10 mouse cellular contexts compared by ENCODE assay signal in genomic region chr8:123444131-123444530, GRCm38 (mm10). TPM values are rescaled to one million over a fixed set of nuclear protein-coding genes. Genes with fewer than 3 reads are reported as not detected.
DNase-seq lines count a peak whose midpoint lies in the region; ATAC-seq and TF ChIP-seq lines count a peak whose summit lies in the region.
"Had no signal": no experiment of that assay in that cellular context is flagged by ENCODE, and none has a peak within 500 bp of the region (broad histone marks: within the 10 kb centered on the region; RNA-seq: fewer than 3 reads in every experiment).

No protein-coding gene starts in this region.

- no peaks in the 10 kb centered on the region for H3K9me3 ChIP-seq in hindbrain, embryonic 10.5 days
- no peaks in the 10 kb centered on the region for H3K9me3 ChIP-seq in hindbrain, embryonic 11.5 days (ENCODE audit: control insufficient read depth, low read length)
- 0 out of 2 replicates have a peak, but pooled peaks cover 2% of the 10 kb centered on the region for H3K9me3 ChIP-seq in G1E (replicated peaks)
- no peaks in the 10 kb centered on the region for H3K9me3 ChIP-seq in hindbrain, embryonic 13.5 days
- H3K9me3 ChIP-seq in midbrain, embryonic 12.5 days = no peaks in the 10 kb centered on the region

- H3K9ac ChIP-seq in hindbrain, embryonic 11.5 days (ENCODE audit: low read depth, low read length) = no peak overlapping the region
- H3K9ac ChIP-seq in hindbrain, embryonic 13.5 days = peak overlapping the region; percentile 91; the same call in 1 of the 2 replicates
- no peak overlapping the region for H3K9ac ChIP-seq in midbrain, embryonic 12.5 days (replicated peaks)

- no peak overlapping the region for H3K27ac ChIP-seq in hindbrain, embryonic 10.5 days
- no peak overlapping the region for H3K27ac ChIP-seq in hindbrain, embryonic 11.5 days (ENCODE audit: low read depth, low read length)
- no peak overlapping the region for H3K27ac ChIP-seq in hindbrain, embryonic 13.5 days
- H3K27ac ChIP-seq in midbrain, embryonic 12.5 days (replicated peaks) = no peak overlapping the region

- peaks cover 13% of the 10 kb centered on the region for H3K36me3 ChIP-seq in hindbrain, embryonic 10.5 days
- H3K36me3 ChIP-seq in hindbrain, embryonic 11.5 days (ENCODE audit: control insufficient read depth, insufficient read depth, low read length) = no peaks in the 10 kb centered on the region
- H3K36me3 ChIP-seq in G1E (replicated peaks) = peaks cover 34% of the 10 kb centered on the region
- peaks cover 21% of the 10 kb centered on the region for H3K36me3 ChIP-seq in hindbrain, embryonic 13.5 days
- H3K36me3 ChIP-seq in midbrain, embryonic 12.5 days = peaks cover 8% of the 10 kb centered on the region

- no peak for ATAC-seq in hindbrain, embryonic 11.5 days (ENCODE audit: low FRiP score)
- ATAC-seq in G1E (ENCODE audit: extremely low read depth, insufficient number of reproducible peaks, low FRiP score, poor library complexity, severe bottlenecking) = no peak
- no peak for ATAC-seq in hindbrain, embryonic 13.5 days (ENCODE audit: low FRiP score)
- ATAC-seq in midbrain, embryonic 12.5 days (ENCODE audit: low FRiP score, low read depth) = no peak
- ATAC-seq in CD4-positive, CD25-positive, alpha-beta regulatory T cell, adult 4 months = no peak

- 88% methylated on average over 6 of the region's 6 CpGs for WGBS in hindbrain, embryonic 10.5 days
- 90% methylated on average over 6 of the region's 6 CpGs for WGBS in hindbrain, embryonic 11.5 days
- 88% methylated on average over 6 of the region's 6 CpGs for WGBS in hindbrain, embryonic 13.5 days
- 96% methylated on average over 6 of the region's 6 CpGs for WGBS in midbrain, embryonic 12.5 days

- no peaks in the 10 kb centered on the region for H3K27me3 ChIP-seq in hindbrain, embryonic 10.5 days (ENCODE audit: insufficient read depth, poor library complexity, severe bottlenecking)
- no peaks in the 10 kb centered on the region for H3K27me3 ChIP-seq in hindbrain, embryonic 11.5 days (ENCODE audit: control insufficient read depth, insufficient read depth, low read length)
- no peaks in the 10 kb centered on the region for H3K27me3 ChIP-seq in G1E (ENCODE audit: insufficient read depth, low read length)
- H3K27me3 ChIP-seq in hindbrain, embryonic 13.5 days = no peaks in the 10 kb centered on the region
- H3K27me3 ChIP-seq in midbrain, embryonic 12.5 days = no peaks in the 10 kb centered on the region

- H3K4me2 ChIP-seq in hindbrain, embryonic 11.5 days (replicated peaks; ENCODE audit: low read depth, low read length) = no peak overlapping the region
- H3K4me2 ChIP-seq in hindbrain, embryonic 13.5 days = peak overlapping the region; percentile 72
- peak overlapping the region; percentile 70; the same call in 1 of the 2 replicates for H3K4me2 ChIP-seq in midbrain, embryonic 12.5 days (replicated peaks)

- TF ChIP-seq CTCF in G1E (IDR thresholded peaks at IDR 0.05; ENCODE audit: low read depth, low read length) = no peak

- no peak for DNase-seq in hindbrain, embryonic 10.5 days (ENCODE audit: low spot score)
- DNase-seq in hindbrain, embryonic 11.5 days (ENCODE audit: low spot score) = no peak
- no peak for DNase-seq in G1E (ENCODE audit: low spot score)
- no peak for DNase-seq in adrenal gland, postnatal 4 days (ENCODE audit: low spot score in 2 of 2)
- DNase-seq in frontal cortex, postnatal 14 days (ENCODE audit: low spot score in 2 of 2) = no peak
- DNase-seq: heart, adult 2 months had no signal

- H3K4me1 ChIP-seq in hindbrain, embryonic 10.5 days (replicated peaks) = peaks cover 20% of the 10 kb centered on the region
- no peaks in the 10 kb centered on the region; the same call in 1 of the 2 replicates for H3K4me1 ChIP-seq in hindbrain, embryonic 11.5 days (replicated peaks; ENCODE audit: control insufficient read depth, insufficient read depth, low read length)
- peaks cover 51% of the 10 kb centered on the region for H3K4me1 ChIP-seq in G1E (ENCODE audit: insufficient read depth, low read depth, low read length)
- peaks cover 22% of the 10 kb centered on the region for H3K4me1 ChIP-seq in hindbrain, embryonic 13.5 days (replicated peaks)
- H3K4me1 ChIP-seq in midbrain, embryonic 12.5 days = peaks cover 11% of the 10 kb centered on the region

- H3K4me3 ChIP-seq in hindbrain, embryonic 10.5 days = peak overlapping the region; percentile 76; the same call in 1 of the 2 replicates
- no peak overlapping the region for H3K4me3 ChIP-seq in hindbrain, embryonic 11.5 days (ENCODE audit: low read depth, low read length)
- H3K4me3 ChIP-seq in G1E (ENCODE audit: low read depth, low read length) = peak overlapping the region; percentile 81; the same call in 1 of the 2 replicates
- H3K4me3 ChIP-seq in hindbrain, embryonic 13.5 days = peak overlapping the region; percentile 66
- no peak overlapping the region for H3K4me3 ChIP-seq in midbrain, embryonic 12.5 days

RNA-seq across cellular contexts. Expression of gene Def8, which starts 20.8 kb away (rescaled TPM):
- 40.9 and 42.3 TPM in 2 replicates for polyA plus RNA-seq in hindbrain, embryonic 10.5 days (2016; fragmentation: Nextera tagmentation; extraction: Ambion mirVana)
- 32.5 and 32.7 TPM in 2 replicates for polyA plus RNA-seq in hindbrain, embryonic 11.5 days (2014; fragmentation: Nextera tagmentation; extraction: Ambion mirVana)
- total RNA-seq in G1E (2014; fragmentation: Nextera tagmentation) = 14.4 and 18.6 TPM in 2 replicates
- 12.6 and 15.1 TPM in 2 replicates for total RNA-seq in G1E (2017)
- 11.4 and 16.7 TPM in 2 replicates for polyA plus RNA-seq in G1E (2012)
- polyA plus RNA-seq in hindbrain, embryonic 13.5 days (2015; fragmentation: Nextera tagmentation; extraction: Ambion mirVana) = 42.2 and 44.3 TPM in 2 replicates
- 37.3 and 44.0 TPM in 2 replicates for polyA plus RNA-seq in midbrain, embryonic 12.5 days (2016; fragmentation: Nextera tagmentation; extraction: Ambion mirVana)
- polyA plus RNA-seq in CD4-positive, CD25-positive, alpha-beta regulatory T cell, adult 4 months (2017; shearing (Covaris generic)) = 10 to 100 TPM in 1 of 2 experiments, 1 to 10 TPM in 1; 6.9 to 14.2 TPM
- 10 to 100 TPM; 40.2 to 40.5 TPM for total RNA-seq in adrenal gland, postnatal 4 days (2021)

RNA-seq across cellular contexts. Expression of gene Tubb3, which starts 32.9 kb away (rescaled TPM):
- 560 and 909 TPM in 2 replicates for polyA plus RNA-seq in hindbrain, embryonic 10.5 days (2016; fragmentation: Nextera tagmentation; extraction: Ambion mirVana)
- 950 and 1,011 TPM in 2 replicates for polyA plus RNA-seq in hindbrain, embryonic 11.5 days (2014; fragmentation: Nextera tagmentation; extraction: Ambion mirVana)
- total RNA-seq in G1E (2014; fragmentation: Nextera tagmentation) (not detected in 2 replicates), G1E (2017) (0.41 and 0.71 TPM in 2 replicates)
- polyA plus RNA-seq in G1E (2012) = 0.14 and 0.22 TPM in 2 replicates
- 1,817 and 1,895 TPM in 2 replicates for polyA plus RNA-seq in hindbrain, embryonic 13.5 days (2015; fragmentation: Nextera tagmentation; extraction: Ambion mirVana)
- polyA plus RNA-seq in midbrain, embryonic 12.5 days (2016; fragmentation: Nextera tagmentation; extraction: Ambion mirVana) = 1,098 and 1,155 TPM in 2 replicates
- polyA plus RNA-seq in CD4-positive, CD25-positive, alpha-beta regulatory T cell, adult 4 months (2017; shearing (Covaris generic)) = 1 to 10 TPM in 1 of 2 experiments, not detected in 1; 1.2 TPM
- 100 to 1,000 TPM in 1 of 2 experiments, 10 to 100 TPM in 1; 59.5 to 102 TPM for total RNA-seq in adrenal gland, postnatal 4 days (2021)

RNA-seq across cellular contexts. Expression of gene Afg3l1, which starts 33.6 kb away (rescaled TPM):
- polyA plus RNA-seq in hindbrain, embryonic 10.5 days (2016; fragmentation: Nextera tagmentation; extraction: Ambion mirVana) = 54.9 and 55.3 TPM in 2 replicates
- polyA plus RNA-seq in hindbrain, embryonic 11.5 days (2014; fragmentation: Nextera tagmentation; extraction: Ambion mirVana) = 30.7 and 32.3 TPM in 2 replicates
- total RNA-seq in G1E (2014; fragmentation: Nextera tagmentation) = 18.2 and 24.7 TPM in 2 replicates
- 14.2 and 20.5 TPM in 2 replicates for total RNA-seq in G1E (2017)
- polyA plus RNA-seq in G1E (2012) = 24.9 and 29.6 TPM in 2 replicates
- 57.8 and 62.4 TPM in 2 replicates for polyA plus RNA-seq in hindbrain, embryonic 13.5 days (2015; fragmentation: Nextera tagmentation; extraction: Ambion mirVana)
- 63.0 and 72.2 TPM in 2 replicates for polyA plus RNA-seq in midbrain, embryonic 12.5 days (2016; fragmentation: Nextera tagmentation; extraction: Ambion mirVana)
- polyA plus RNA-seq in CD4-positive, CD25-positive, alpha-beta regulatory T cell, adult 4 months (2017; shearing (Covaris generic)) = 10 to 100 TPM; 33.8 to 37.5 TPM
- 10 to 100 TPM; 59.9 to 61.8 TPM for total RNA-seq in adrenal gland, postnatal 4 days (2021)

RNA-seq across cellular contexts. Expression of gene Mc1r, which starts 37.2 kb away (rescaled TPM):
- 0.05 and 0.21 TPM in 2 replicates for polyA plus RNA-seq in hindbrain, embryonic 10.5 days (2016; fragmentation: Nextera tagmentation; extraction: Ambion mirVana)
- 0.11 and 0.49 TPM in 2 replicates for polyA plus RNA-seq in hindbrain, embryonic 11.5 days (2014; fragmentation: Nextera tagmentation; extraction: Ambion mirVana)
- total RNA-seq in G1E (2014; fragmentation: Nextera tagmentation) (not detected in 2 replicates), G1E (2017) (0.12 and 0.27 TPM in 2 replicates)
- 0.01 and 0.02 TPM in 2 replicates for polyA plus RNA-seq in G1E (2012)
- 0.17 TPM in 2 replicates for polyA plus RNA-seq in hindbrain, embryonic 13.5 days (2015; fragmentation: Nextera tagmentation; extraction: Ambion mirVana)
- polyA plus RNA-seq in midbrain, embryonic 12.5 days (2016; fragmentation: Nextera tagmentation; extraction: Ambion mirVana) = 0.09 and 0.24 TPM in 2 replicates
- under 1 TPM in 1 of 2 experiments, not detected in 1; 0.17 TPM for polyA plus RNA-seq in CD4-positive, CD25-positive, alpha-beta regulatory T cell, adult 4 months (2017; shearing (Covaris generic))
- total RNA-seq in adrenal gland, postnatal 4 days (2021) = under 1 TPM in 1 of 2 experiments, not detected in 1; 0.14 TPM
- total RNA-seq: heart, adult 2 months had no signal
- polyA plus RNA-seq: heart, adult 2 months; limb, embryonic 11.5 days had no signal

Comparison
In these comparisons a context has a peak if more than half of its experiments do, and no peak if none do; other contexts are left out.
1. H3K4me3 ChIP-seq: peak in hindbrain, embryonic 10.5 days (single experiment), G1E (single experiment) and hindbrain, embryonic 13.5 days (single experiment); none in hindbrain, embryonic 11.5 days (single experiment) and midbrain, embryonic 12.5 days (single experiment).
2. RNA of gene Tubb3, which starts 32.9 kb away (polyA plus RNA-seq): 1,817 to 1,895 TPM in hindbrain, embryonic 13.5 days, 1,098 to 1,155 TPM in midbrain, embryonic 12.5 days, 950 to 1,011 TPM in hindbrain, embryonic 11.5 days and 560 to 909 TPM in hindbrain, embryonic 10.5 days; 1.2 TPM in CD4-positive, CD25-positive, alpha-beta regulatory T cell, adult 4 months and 0.14 to 0.22 TPM in G1E; every median in the first group is over 100 times any median in the second.